Mouse (Mus musculus): Measurements from ENCODE around the gene Samd10. TPM values are rescaled to one million over a fixed set of nuclear protein-coding genes. Genes with fewer than 3 reads are reported as not detected.
A peak's percentile ranks its signal among the peaks of the same experiment; 100 is the strongest.

The Samd10 gene
- total RNA-seq, 2 experiments from 2014 or later: 43.7 to 48.7 TPM

DNA sequence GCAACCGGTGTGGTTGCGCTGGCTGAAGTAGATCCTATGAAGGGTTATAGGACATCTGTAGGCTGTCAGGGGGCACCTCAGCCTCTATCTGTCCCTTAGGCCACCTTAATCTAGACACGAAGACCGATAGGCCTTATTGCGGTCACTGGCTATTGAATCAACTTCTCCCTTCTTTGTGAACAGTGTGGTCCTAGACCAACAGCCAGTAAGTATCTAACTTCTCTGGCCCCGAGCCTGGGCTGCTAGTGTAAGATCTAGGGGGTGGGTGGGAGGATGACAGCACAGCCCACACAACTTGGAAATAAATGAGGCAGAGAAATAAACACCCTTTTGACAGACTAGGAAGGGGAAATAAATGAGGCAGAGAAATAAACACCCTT, 6.0 kb downstream of the Samd10 start:
- DNase-seq: no peak
- intact Hi-C loops (cut with DNase I): no loop called here

DNA sequence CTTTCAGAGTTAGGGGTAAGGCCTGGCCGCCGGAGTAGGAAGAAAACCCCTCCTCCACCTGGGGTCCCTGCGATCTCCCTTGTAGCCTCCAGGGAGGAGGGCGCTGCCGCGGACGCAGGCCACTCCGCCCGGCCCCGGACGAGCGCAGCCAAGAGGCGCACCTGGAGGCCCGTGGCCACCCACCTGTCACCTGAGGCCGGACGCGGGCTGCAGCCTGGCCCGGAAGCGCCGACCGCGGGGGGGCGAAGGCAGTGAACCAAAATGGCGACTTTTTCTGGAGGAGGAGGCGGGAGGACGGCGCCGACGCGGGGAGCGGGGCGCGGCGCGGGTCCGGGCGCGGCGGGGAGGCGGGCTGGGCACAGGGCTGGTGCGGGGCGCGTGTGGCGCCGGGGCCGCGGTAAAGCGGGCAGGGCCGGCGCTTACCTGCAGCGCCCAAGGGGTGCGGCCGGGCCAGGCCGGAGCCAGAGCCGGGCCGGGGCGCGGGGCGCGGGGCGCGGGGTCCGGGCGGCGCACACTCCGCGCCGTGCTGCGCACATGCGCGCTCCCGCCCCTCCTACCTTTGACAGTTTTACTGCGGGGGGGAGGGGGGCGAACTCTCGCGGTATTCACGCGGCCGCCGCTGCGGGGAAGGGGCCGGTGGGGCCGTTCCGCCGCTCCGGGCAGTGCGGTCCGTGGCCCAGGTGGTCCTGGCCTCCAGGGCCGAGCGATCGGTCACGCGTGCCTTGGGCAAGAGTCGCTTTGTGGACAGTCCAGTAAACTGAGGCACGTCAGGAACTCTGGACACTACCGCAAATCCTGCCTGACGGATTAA, 6.6 kb downstream of the Samd10 start, which contains the start of gene Zfp512b:
TSS of gene Zfp512b (minus strand) at position 573 of the 811 bp plus-strand sequence.
- intact Hi-C loops (cut with DNase I): no loop called here
- peak; percentile 86 for DNase-seq

DNA sequence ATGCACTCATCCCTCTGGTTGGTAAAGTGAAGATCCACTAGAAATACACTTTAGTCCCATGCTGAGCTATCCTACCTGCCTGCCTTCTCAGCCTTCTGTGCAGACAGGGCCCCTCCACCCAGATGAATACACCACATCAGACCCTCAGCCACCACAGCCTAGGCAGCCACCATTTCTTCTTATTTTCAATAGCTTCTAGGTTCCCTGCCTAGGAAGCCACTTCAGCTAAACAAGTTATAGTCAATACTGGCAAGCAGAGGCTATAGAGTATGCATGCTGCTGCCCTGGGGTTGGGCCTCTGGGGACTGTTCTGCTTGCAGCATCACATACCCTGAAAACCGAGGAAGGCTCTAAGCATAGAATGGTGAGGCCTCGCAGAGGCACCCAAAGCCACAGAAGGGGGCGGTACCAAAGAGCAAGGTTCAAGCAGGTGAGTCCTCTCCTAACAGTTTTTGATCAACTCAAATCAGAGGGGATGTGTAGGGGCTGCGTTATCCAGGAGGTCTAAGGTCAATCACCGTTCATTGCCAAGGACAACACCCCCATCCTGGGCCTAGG, 7.4 kb downstream of the Samd10 start, which contains the start of gene Prpf6:
TSS of gene Prpf6 (plus strand) at position 341 of the 558 bp plus-strand sequence.
- intact Hi-C loops (cut with DNase I): no loop called here
- no peak for DNase-seq

DNA sequence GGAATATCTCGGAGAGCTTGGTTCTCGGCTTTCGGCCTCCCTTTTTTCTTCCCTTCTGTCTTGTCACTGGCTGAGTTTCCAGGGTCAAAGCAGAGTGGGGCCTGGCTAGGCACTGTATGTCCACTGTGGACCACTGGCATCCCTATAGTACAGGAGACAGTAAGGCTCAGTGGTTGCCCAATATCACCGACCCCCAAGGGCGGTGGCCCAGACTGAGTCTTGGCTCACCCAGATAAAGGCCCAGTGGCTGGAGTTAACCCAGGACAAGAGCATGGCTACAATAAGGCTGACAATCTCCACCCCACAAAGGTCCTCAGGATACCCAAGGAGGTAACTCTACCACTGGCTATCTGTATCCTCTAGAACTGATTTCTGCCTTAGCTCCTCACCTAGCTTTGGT, 8.5 kb downstream of the Samd10 start:
- no peak for DNase-seq
- intact Hi-C loops (cut with DNase I): no loop called here

DNA sequence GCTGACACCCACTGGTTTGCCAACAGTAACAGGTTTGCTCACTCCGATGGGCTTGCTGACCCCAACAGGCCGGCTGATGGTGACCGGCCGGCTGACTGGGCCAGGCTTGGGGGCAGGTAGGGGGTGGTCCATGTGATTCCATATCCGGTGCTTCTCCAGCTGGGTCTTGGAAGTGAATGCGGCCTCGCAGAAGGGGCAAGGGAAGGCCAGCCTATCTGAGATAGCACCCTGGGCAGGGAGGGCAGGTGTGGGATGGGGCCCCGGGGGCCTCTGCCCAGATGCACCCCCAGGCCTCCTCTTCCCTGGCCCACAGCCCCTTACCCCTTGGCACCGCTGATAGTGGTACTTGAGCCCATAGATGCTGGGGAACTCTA, 9.3 kb downstream of the Samd10 start:
- intact Hi-C loops (cut with DNase I): loop anchor here (10.0 kb wide), 1 partner anchor 195 kb away; no protein-coding TSS in a partner anchor
- DNase-seq: no peak

DNA sequence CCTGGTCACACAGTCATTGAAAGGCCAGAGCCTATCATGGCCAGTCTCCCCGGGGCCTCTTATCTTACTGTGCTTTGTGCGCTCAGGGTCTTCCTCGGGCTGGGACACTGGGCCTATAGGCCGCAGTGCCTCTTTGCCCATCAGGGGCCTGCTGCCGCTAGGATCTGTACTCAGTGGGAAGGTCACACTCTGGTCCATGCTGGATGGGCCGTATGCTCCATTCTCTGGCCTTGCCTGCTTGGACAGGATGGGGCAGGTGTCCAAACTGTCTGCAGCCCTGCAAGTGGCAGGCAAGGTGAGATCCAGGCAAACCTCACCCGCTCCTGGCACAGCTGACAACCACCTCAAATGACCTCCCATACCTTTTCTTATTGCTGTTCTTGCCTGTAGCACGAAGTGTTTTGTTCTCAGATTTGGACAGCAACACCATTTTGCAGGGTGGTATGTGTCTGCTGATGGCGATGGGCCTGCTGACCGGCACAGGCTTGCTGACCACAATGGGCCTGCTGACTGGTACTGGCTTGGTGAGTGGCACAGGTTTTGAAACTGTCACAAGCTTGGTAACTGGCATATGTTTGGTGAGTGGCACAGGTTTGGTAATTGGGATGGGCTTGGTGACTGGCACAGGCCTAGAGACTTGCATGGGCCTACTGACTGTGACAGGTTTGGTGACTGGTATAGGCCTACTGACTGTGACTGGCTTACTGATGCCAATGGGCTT, 9.8 kb downstream of the Samd10 start:
- intact Hi-C loops (cut with DNase I): loop anchor here (10.0 kb wide), 1 partner anchor 194 kb away; no protein-coding TSS in a partner anchor
- DNase-seq: no peak

DNA sequence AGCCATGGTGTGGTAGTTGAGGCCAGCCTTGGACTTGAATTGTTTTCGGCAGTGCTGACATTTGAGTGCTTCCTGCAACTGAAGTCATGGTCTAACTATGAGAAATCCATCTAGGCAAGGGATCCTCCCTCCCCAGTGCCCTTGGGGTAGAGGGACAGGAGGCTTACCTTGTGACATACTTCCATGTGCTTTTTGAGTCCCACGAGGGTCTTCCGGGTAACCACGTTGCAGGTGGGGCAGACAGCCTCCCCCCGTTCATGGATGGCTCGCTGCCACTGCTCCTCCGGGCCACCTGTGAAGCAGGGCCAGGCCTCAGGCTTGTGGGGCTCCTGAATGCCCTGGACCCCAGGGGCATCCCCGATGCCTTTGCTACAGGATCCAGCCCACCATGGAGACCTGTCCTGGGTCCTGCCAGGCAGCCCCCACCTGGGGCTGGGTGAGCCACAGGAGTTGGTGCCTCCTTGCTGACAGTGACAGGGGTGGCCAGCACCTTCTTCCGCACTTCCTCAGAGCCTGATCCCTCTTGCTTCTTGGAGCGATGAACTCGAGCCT, 10.7 kb downstream of the Samd10 start:
- intact Hi-C loops (cut with DNase I): loop anchor here (10.0 kb wide), 1 partner anchor 194 kb away; no protein-coding TSS in a partner anchor
- DNase-seq: no peak

DNA sequence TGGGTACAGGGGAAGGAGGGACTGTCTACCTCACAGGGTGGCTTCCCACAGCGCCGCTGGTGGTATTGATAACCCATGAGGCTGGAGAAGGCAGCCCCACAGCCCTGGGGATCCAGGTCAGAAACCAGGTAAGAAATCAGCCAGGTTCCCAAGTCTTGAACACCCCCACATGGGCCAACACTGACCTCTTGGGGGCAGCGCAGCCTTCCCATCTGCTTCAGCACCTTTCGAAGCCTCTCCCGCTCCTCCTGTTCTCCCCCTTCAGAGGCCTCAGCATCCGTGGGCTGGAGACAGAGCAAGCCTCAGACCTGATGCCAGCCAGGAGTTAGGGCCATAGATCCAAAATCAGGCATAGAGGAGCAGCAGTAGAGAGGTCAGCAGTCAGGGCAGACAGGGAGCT, 11.2 kb downstream of the Samd10 start:
- intact Hi-C loops (cut with DNase I): loop anchor here (10.0 kb wide), 1 partner anchor 193 kb away; no protein-coding TSS in a partner anchor
- no peak for DNase-seq

DNA sequence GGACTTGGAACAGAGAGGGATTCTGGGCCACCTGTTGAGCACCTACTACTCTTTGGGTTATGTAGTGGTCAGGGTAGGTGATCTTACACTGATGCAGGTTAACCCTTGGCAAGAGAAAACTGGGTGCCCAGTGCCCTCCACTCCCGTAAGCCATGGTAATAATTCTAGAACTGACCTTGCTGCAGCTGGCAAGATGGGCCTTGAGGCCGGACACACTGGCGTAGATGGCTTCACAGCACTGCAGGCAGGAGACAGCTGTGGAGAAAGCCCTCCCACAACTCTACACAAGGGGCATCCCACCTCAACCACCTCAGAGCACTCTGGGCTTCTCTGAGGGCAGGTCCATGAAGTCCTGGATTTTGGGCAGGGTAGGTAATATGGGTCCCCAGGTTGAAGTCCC, 12.9 kb downstream of the Samd10 start:
- intact Hi-C loops (cut with DNase I): loop anchor here (10.0 kb wide), 1 partner anchor 191 kb away; no protein-coding TSS in a partner anchor
- no peak for DNase-seq

DNA sequence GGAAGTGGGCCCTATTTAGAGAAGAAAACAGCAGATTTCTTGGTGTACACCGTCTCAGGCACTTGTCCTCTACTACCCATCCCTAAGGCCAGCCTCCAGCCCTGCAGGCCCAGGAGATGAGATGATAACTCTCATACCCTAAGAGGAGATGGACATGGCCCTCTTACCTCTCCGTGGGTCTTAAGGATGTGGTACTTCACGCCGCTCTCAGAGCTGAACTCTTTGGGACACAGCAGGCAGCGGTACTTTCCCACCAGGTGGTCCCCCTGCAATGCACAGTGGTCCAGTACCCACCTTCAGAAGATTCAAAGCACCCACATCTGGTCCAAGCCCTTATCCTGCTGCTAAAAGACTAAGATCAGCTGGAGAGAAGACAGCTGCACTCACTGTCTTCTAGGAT, 13.5 kb downstream of the Samd10 start:
- intact Hi-C loops (cut with DNase I): loop anchor here (10.0 kb wide), 1 partner anchor 191 kb away; no protein-coding TSS in a partner anchor

DNA sequence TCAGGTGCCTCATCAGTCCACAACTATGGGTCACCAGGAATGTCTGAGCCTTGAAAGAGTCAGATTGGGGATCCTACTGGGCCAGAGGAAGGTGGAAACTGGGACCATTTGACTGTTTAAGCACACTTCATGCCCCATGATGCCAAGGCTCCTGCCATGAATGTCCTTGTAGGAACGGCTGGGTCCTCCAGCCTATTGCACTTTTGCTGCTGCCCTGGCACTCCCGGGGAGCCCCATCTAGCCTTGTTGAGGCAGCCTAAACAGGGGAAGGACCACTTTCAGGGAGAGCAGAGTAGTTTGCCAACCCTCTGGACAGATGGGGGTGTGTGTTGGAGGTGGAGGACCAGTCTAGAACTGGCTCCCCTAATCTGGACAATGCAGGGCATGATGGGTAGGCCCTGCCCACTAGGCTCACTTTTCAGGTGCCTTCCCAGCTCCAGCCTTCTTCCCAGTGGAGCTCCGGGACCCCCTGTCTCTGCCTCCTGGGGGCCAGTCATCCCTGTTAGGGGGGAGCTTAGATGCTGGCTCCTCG, 14.5 kb downstream of the Samd10 start, which contains the start of gene Uckl1:
TSS of gene Uckl1 (minus strand) at position 482 of the 532 bp plus-strand sequence.
- intact Hi-C loops (cut with DNase I): loop anchor here (10.0 kb wide), 1 partner anchor 190 kb away; no protein-coding TSS in a partner anchor
- DNase-seq: no peak

More for the DNA sequence above, 13.5 kb downstream of the Samd10 start:
- DNase-seq: no peak

DNA sequence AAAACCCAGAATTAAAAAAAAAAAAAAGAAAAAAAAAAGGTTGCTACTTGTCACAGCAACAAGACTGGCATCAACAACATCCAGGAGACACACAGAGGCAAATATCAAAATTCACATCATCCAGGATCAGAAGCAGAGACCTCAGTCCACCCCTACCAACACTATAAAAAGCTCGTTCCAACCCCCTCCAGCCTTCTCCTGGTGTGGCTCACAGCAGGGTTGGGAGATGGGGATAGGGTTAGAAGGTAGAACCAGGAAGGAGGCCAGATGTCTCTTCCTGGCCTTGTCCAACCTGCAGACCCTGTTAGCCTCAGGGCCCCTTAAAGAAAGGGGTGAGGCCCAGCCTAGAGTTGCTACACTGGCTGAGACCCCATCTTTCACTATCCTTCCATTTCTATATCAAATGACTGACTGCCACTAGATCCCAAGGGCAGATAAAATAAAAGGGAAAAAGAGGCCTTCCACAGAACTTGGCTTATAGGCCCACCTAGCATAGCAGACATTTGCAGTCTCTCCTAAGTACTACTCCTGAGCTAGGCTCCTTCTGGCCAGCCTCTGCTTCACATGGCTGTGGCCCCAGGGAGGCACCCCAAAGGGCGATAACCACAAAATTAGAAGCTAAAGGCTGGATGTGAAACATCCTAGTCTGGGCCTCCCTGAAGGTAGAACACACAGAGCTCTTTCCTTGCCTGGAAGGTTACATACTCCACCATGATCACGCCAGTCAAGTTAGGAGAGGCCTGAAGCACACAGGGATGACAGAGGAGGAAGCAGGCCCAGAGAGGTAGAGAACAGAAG, 15.4 kb downstream of the Samd10 start:
- intact Hi-C loops (cut with DNase I): loop anchor here (10.0 kb wide), 1 partner anchor 189 kb away; no protein-coding TSS in a partner anchor
- no peak for DNase-seq

DNA sequence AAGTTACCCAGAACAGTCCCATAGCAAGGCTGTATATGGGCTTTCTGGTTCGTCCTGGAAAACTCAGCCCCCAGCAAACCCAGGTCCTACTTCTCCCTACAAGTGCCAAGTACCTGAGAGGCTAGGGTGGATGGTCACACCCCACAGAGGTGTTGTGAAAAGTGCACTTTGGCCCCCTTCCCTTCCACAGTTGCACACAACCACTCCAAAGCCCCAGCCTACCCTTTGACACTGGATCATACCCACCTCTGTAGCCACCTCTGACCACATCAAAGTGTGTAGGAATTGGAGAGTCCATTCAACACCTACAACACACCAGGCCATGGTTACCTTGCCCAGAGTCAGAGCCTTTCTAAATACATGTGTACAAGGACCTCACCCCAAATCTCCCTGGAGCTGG, 16.1 kb downstream of the Samd10 start:
- intact Hi-C loops (cut with DNase I): loop anchor here (10.0 kb wide), 1 partner anchor 188 kb away; no protein-coding TSS in a partner anchor
- DNase-seq: no peak

DNA sequence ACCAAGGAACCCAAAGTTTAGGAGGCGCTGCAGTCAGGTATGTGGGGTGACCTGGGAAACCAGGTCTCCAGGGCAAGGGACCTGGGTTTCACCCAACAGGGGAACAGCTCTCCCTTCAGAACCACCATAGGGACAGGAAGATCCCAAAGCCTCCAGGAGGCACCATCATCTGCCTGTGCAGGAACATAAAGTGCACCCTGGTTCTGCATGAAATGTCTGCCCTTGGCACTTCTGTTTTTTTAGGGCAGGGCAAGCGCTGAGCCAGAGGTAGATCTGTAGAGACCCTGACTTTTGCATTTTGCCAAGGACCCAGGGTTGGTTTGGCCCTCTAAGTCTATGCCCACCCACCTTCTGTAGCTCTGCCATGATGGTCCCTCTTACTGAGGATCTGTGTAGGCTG, 16.7 kb downstream of the Samd10 start:
- intact Hi-C loops (cut with DNase I): loop anchor here (10.0 kb wide), 1 partner anchor 188 kb away; no protein-coding TSS in a partner anchor
- DNase-seq: no peak

DNA sequence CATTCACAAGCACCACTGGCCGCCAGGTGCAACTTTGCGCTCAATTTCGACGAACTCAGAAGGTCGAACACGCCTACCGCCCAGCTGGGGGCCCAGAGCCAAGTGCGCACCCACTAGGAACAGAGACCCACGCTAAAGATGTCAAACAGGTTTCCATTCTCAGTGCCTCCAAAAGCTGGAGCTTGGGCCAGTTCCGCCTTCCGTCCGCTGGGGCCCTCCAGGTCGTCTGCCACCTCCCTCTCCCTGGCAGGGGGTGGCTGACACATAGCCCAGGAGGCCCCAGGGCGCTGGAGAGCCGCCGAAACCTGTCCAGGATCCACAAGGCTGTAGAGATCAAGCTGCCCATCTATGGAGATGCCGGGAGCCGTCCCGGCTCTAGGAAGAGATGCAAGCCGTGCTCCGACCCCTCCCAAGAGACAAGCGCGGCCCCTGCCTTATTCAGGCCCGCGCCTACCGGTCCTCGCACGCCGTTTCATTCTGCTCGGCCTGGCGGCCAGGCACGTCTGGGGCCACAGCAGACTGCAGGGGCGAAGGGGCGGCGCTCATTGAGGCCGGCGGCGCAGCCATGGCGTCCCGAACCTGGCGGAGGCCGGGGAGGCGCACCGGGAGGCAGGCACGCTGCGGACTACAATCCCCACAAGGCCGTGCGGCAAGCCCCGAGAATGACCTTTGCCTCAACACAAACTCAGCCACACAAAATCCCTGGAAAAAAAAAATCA, 17.5 kb downstream of the Samd10 start:
- peak; percentile 81 for DNase-seq
- intact Hi-C loops (cut with DNase I): loop anchor here (10.0 kb wide), 1 partner anchor 187 kb away; no protein-coding TSS in a partner anchor

DNA sequence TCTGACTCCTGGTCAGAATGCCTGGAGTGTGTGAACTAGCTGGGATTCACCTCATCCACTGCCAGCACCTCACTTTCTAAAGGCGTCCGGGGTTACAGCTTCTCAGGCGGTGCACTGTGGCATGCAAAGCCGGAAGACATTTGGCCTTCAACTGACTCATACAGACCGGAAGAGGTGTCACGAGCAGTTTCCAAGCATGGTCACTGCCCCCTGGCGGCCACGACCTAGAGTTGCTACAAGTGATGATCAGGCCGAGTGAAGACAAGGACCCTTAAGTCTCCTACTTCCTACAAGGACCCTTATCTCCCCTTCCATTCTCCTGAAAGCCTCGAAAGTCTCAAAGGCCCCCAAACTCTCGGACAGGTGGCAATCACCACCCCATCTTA, 18.0 kb downstream of the Samd10 start:
- intact Hi-C loops (cut with DNase I): loop anchor here (10.0 kb wide), 1 partner anchor 186 kb away; no protein-coding TSS in a partner anchor
- peak; percentile 81 for DNase-seq

DNA sequence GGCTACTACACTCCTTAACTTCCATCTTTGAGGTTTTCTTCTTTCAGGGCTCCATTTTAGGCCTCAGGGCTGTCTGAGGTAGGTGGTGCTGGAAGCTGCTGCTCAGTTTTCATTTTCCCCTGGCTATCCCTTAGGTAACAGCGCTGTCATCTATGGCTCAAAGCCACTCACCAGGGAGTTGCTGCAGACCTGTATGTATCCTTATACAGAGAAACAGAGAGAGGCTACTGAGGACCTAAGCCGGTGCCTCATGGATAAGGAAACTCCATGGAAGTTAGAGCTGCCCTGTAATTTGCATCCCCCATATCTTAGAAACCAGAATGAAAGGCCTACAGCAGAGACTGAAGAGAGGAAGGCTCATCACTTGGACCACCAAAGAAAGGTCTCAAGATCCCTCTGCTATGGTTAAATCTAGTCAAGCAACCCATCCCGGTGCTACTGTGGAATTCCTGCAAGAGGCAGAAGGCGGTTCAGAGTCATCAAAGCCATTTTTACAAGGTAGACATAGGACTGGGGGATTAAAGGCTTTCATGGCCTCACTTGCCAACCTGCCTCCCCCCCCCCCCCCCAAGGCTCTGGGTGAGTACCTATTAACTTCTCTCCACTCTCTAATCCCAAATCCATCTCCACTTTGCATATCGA, 18.8 kb downstream of the Samd10 start:
- DNase-seq: no peak
- intact Hi-C loops (cut with DNase I): loop anchor here (10.0 kb wide), 1 partner anchor 185 kb away; no protein-coding TSS in a partner anchor

DNA sequence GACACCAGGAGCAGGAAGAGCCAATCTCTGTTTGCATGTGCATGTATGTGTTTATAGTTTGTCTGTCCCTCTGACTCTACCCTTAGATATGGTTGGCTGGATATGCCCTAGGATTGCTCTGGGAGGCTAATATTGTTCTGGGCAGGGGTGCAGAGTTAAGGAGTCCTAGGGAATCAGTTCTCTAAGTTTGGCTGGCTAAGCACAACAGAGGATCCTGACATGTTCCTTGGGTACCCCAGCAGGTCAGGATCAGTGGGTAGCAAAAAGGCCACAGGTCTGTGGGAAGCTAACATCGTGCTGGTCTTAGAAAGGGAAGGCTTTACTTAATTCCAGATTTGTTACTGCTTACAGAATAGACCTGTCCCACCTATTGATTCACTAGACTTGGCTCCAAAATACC, 19.3 kb downstream of the Samd10 start:
- intact Hi-C loops (cut with DNase I): loop anchor here (10.0 kb wide), 1 partner anchor 185 kb away; no protein-coding TSS in a partner anchor
- DNase-seq: no peak

Data from left cerebral cortex, postnatal 4 days (tissue).